Mouse (Mus musculus) limb, embryonic 14.5 days (tissue): ENCODE data around the gene Evpl. TPM values are rescaled to one million over a fixed set of nuclear protein-coding genes. Genes with fewer than 3 reads are reported as not detected.

Experiments used
- ATAC-seq: fragments of 200-750 bp; cut with Nextera tagmentation; 2 replicates; pipeline ENCODE4 v1.8.0; 2017; ENCODE audit warnings: low read depth, moderate number of reproducible peaks, moderate TSS enrichment; ENCODE audit not compliant: low FRiP score
- DNase-seq: peaks from one replicate; pipeline ENCODE4 v3.0.0-alpha.2; 2015; ENCODE audit warnings: low spot score
- H3K27ac ChIP-seq: fragments of 300-500 bp; sonication (generic); replicated peaks from 2 replicates; pipeline ENCODE4 v1.5.1; 2014; ENCODE audit warnings: low read depth, mild to moderate bottlenecking, low read length, moderate library complexity, mixed read lengths
- H3K27me3 ChIP-seq: fragments of 300-500 bp; sonication (generic); 2 replicates; pipeline ENCODE4 v1.6.1; 2014; ENCODE audit warnings: low read length, mixed read lengths; ENCODE audit not compliant: control insufficient read depth, insufficient read depth
- H3K36me3 ChIP-seq: fragments of 300-500 bp; sonication (generic); 2 replicates; pipeline ENCODE4 v1.6.1; 2014; ENCODE audit warnings: mild to moderate bottlenecking, low read length, moderate library complexity, mixed read lengths; ENCODE audit not compliant: control insufficient read depth, insufficient read depth
- H3K4me1 ChIP-seq: fragments of 300-500 bp; sonication (generic); 2 replicates; pipeline ENCODE4 v1.6.1; 2014; ENCODE audit warnings: antibody characterized with exemption, low read length, mixed read lengths; ENCODE audit not compliant: control insufficient read depth, insufficient read depth
- H3K4me2 ChIP-seq: fragments of 300-500 bp; sonication (generic); replicated peaks from 2 replicates; pipeline ENCODE4 v1.6.1; 2014; ENCODE audit warnings: low read depth, mild to moderate bottlenecking, low read length, moderate library complexity; ENCODE audit not compliant: severe bottlenecking
- H3K4me3 ChIP-seq: fragments of 300-500 bp; sonication (generic); replicated peaks from 2 replicates; pipeline ENCODE4 v1.5.1; 2014; ENCODE audit warnings: low read length
- H3K9ac ChIP-seq: fragments of 300-500 bp; sonication (generic); 2 replicates; pipeline ENCODE4 v1.6.1; 2014; ENCODE audit warnings: mild to moderate bottlenecking, low read depth, low read length, moderate library complexity; ENCODE audit not compliant: severe bottlenecking
- H3K9me3 ChIP-seq: fragments of 300-500 bp; sonication (generic); 2 replicates; pipeline ENCODE4 v1.6.1; 2016; ENCODE audit warnings: low read length; ENCODE audit not compliant: control insufficient read depth
- POLR2A ChIP-seq: fragments of 200-500 bp; IDR thresholded peaks from 2 replicates; pipeline ENCODE4 v1.8.0; 2012; ENCODE audit warnings: inconsistent platforms, mild to moderate bottlenecking, moderate library complexity, borderline replicate concordance; ENCODE audit not compliant: insufficient read depth, insufficient read length; ENCODE audit errors: extremely low read depth
- WGBS: fragments of 180-500 bp; shearing (Covaris S2); extraction: QIAGEN DNeasy Blood & Tissue Kit; methylation state at CpG from one replicate; pipeline ENCODE4 v1.1.7; 2014; 5-methylcytosine and 5-hydroxymethylcytosine counted together
- polyA plus RNA-seq, 2 experiments: library from polyadenylated mRNA; depleted of rRNA in 1 of 2; stranded (reverse) in 1 of 2; unstranded in 1 of 2; fragments of >200 nt; fragmentation: Nextera tagmentation in 1 of 2; extraction: Ambion mirVana in 1 of 2; gene quantifications; 2 replicates each; pipeline versions ENCODE4 v1.2.1 to v1.2.3; 2012 to 2014

Gene Evpl
- polyA plus RNA-seq, 2 experiments = 8.2 to 21.8 TPM

GRCm38 (mm10) chr11:116273469-116274044, 35.7 kb upstream of the Evpl start:
- TF ChIP-seq POLR2A = no peak
- no peak for DNase-seq
- no peaks in the 10 kb centered on the region for H3K27me3 ChIP-seq

GRCm38 (mm10) chr11:116272589-116273468, 35.0 kb upstream of the Evpl start:
- TF ChIP-seq POLR2A = no peak
- no peak for ATAC-seq
- H3K36me3 ChIP-seq = peaks cover 43% of the 10 kb centered on the region

More at GRCm38 (mm10) chr11:116273469-116274044, 35.7 kb upstream of the Evpl start:
- Histone ChIP-seq H3K9me3 (no peaks in the 10 kb centered on the region), H3K4me2 (peak overlapping the region; percentile 56), H3K4me3 (peak overlapping the region; percentile 96), H3K27ac (peak overlapping the region; percentile 68), H3K36me3 (peaks cover 36% of the 10 kb centered on the region), H3K9ac (peak overlapping the region; percentile 91), H3K4me1 (peaks cover 8% of the 10 kb centered on the region)
- WGBS = 1% methylated on average over 29 of the region's 39 CpGs
- ATAC-seq = peak; percentile 45

GRCm38 (mm10) chr11:116269560-116269959, 31.7 kb upstream of the Evpl start:
- Histone ChIP-seq H3K27me3 (no peaks in the 10 kb centered on the region), H3K4me1 (peaks cover 6% of the 10 kb centered on the region), H3K4me2 (no peak overlapping the region), H3K27ac (no peak overlapping the region), H3K36me3 (peaks cover 75% of the 10 kb centered on the region), H3K4me3 (no peak overlapping the region), H3K9me3 (no peaks in the 10 kb centered on the region), H3K9ac (no peak overlapping the region)
- peak; percentile 46 for DNase-seq
- WGBS = 93% methylated on average over 8 of the region's 8 CpGs
- TF ChIP-seq POLR2A = no peak
- no peak for ATAC-seq

More at GRCm38 (mm10) chr11:116272589-116273468, 35.0 kb upstream of the Evpl start:
- Histone ChIP-seq H3K9me3 (no peaks in the 10 kb centered on the region), H3K27me3 (no peaks in the 10 kb centered on the region), H3K4me2 (peak overlapping the region; percentile 56), H3K27ac (peak overlapping the region; percentile 68; the same call in 1 of the 2 replicates), H3K9ac (peak overlapping the region; percentile 91), H3K4me3 (peak overlapping the region; percentile 96), H3K4me1 (peaks cover 8% of the 10 kb centered on the region)
- no peak for DNase-seq
- 44% methylated on average over 12 of the region's 12 CpGs for WGBS

- ATAC-seq (no peak), DNase-seq (no peak)
- no peak overlapping the region for H3K27ac ChIP-seq
- peaks cover 87% of the 10 kb centered on the region for H3K36me3 ChIP-seq
- no peak overlapping the region for H3K9ac ChIP-seq
- 87% methylated on average over 6 of the region's 6 CpGs for WGBS
- H3K4me2 ChIP-seq = no peak overlapping the region
- H3K27me3 ChIP-seq = no peaks in the 10 kb centered on the region
- TF ChIP-seq POLR2A = no peak
- H3K9me3 ChIP-seq = no peaks in the 10 kb centered on the region
- H3K4me1 ChIP-seq = peaks cover 5% of the 10 kb centered on the region; the same call in 1 of the 2 replicates
- no peak overlapping the region for H3K4me3 ChIP-seq
Measured at GRCm38 (mm10) chr11:116268313-116268712, 30.4 kb upstream of the Evpl start.

DNA sequence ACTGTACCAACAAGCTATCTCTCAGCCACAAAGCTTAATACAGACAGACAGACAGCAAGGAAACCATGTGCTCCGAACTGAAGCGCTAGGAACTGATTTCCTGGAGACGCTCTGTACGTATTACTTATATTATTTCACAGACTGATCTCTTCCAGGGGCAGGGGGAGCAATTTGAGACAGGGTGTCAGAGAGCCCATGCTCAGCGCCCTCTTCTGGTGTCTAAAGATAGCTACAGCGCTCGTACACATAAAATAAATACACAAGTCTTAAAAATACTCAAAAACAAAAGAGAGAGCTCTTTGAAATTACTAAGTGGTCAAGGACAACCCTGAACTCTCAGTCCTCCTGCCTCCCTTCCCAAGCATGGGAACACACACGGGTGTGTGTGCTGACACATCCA, 29.8 kb upstream of the Evpl start:
- Histone ChIP-seq H3K9ac (no peak overlapping the region), H3K4me3 (no peak overlapping the region), H3K27me3 (no peaks in the 10 kb centered on the region), H3K9me3 (no peaks in the 10 kb centered on the region), H3K27ac (no peak overlapping the region), H3K4me1 (peaks cover 4% of the 10 kb centered on the region; the same call in 1 of the 2 replicates), H3K4me2 (no peak overlapping the region), H3K36me3 (peaks cover 94% of the 10 kb centered on the region)
- DNase-seq (no peak), ATAC-seq (no peak)
- TF ChIP-seq POLR2A = no peak
- 85% methylated on average over 8 of the region's 8 CpGs for WGBS
